Mouse (Mus musculus): ENCODE results near the gene Ctf1. TPM values are rescaled to one million over a fixed set of nuclear protein-coding genes. Genes with fewer than 3 reads are reported as not detected.
A peak's percentile ranks its signal among the peaks of the same experiment; 100 is the strongest.

Ctf1 gene
- total and polyA plus RNA-seq, 3 experiments: 3.3 to 18.9 (median 3.7) TPM

DNA sequence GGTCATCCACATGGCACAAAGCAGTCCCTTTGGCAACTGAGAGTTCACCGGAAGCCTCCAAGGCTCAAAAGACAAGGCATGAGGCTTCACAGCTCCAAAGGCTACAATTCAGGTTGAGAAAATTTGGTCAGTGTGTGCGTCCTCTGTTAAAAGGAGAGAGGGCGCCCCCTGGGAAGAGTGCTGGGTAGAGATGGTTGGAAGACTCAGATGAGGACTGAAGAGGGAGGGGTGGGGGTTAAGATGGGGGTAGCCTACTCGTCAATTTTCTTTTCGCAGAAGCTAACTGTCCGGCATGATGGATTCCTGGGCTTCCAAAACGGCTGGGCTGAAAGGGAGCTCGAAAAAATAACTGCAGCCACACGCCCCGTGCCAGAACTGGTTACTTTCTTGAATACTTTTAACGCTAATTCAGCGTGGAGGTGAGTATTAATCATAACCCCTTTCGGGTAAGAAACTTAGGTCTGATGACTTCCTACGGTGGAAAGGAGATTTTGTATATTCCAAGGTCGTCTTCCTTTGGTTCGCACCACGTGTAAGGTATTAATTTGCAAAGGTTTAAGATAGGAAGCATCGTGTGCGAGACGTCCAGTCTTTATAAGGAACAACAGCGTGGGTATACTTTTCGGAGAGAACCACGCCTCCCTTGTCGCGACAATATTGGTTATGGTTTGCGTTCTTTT lies 32.0 kb downstream of the Ctf1 start, which contains the start of gene Fbxl19:
Gene Fbxl19 (plus strand): TSS at position 178 of the 680 bp plus-strand sequence.
- DNase-seq: peak; percentile 85

DNA sequence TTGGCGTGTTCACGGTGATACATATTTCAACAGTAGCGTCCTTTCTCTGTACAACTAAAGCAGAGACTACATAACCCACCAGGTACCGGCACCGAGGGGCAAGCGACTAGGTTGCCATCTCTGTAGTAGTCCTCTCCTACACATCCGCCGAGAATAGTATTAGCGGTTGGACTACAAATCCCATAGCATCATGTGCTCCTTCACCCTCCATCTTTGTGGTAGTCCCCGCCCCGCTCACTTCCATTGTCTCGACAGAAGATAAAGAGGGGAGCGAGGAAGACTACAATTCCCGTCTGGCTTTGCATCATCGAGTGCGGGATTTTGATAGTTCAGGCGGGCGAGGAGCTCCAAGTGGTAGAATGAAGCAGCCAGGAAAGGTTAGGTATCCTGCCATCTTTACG lies 32.7 kb downstream of the Ctf1 start:
- peak; percentile 95 for DNase-seq

DNA sequence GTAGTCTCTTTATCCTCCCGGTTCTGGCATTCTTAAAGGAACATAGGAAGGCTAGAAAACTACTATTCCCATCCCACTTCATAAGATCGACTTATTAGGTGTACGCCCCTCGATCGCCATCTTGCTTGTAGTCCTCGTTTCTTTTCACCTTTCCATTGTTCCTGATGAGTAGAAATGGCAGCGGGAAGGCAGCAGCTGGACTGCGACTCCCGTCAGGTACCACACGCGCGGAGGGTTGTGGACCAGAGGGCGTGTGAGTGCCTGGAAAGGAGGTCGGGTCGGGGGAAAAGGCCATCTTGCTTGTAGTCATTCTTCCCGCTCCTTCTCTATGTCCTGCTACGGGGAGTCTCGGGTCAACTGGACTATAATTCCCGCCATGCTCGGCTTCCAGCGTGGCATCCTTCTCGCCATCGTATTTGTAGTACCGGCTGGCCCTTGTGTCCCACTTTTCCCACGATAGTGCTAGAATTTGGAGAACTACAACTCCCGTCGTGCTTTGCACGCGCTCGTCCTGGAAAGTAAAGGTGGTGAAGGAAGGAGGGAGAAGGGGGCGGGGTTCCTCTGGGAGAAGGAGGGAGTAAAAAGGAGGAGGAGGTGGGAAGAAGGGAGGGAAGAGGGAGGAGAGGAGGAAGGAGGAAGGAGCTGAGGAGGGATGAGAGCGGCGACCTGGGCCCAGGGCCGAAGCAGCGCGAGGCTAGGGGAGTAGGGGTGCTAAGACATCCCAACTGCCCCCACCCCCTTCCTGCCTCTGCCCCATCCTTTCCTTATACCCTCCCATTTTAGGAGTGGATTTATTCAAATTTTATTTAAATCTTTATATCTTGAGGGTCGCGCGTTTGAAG lies 33.3 kb downstream of the Ctf1 start:
- DNase-seq: peak; percentile 97

DNA sequence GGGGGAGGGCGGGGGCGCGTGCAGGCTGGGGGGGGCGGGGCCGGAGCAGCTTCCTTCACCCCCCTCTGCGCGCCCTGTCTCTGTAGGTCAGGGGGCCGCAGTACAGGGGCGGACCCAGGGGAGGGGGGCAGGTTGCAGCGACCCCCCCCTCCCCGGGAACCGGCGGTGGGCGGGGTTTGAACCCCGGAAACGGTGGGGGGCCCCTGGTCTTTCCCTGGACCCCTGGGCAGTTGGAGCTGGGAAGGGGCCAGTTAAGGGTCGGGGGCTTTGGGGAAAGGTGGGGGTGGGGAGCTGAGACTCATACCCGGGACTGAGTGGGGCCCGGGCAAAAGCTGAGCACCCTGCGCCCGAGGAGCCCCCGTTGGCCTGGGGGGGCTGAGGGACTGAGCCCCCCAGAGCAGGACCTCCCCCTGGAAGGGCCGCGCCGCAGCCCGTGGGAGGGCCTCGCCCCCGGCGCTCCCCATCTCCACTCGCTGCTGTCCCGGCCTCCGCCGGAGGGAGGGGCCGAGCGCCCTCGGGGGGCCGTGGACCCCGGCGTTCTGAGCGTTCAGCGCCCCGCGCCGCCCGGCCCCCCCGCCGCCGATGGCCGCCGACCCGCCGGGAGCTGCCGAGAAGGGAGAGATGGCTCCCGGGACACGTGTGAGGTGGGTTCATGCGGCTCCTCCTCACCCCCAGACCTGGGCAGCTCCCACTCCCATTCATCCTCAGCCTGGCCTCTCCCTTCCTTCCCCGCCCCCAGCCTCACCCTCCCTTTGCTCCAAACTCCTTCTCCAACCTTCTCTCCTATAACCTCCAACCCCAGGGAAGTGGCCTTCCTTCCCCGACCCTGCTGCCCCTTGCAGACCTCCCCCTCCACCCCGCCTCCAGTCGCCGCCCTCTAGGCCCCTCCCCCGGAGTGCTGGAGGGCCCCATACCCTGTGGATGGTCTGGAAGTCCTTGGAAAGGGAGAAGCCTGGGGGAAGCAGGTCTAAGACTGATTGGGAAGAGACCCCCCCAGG lies 34.3 kb downstream of the Ctf1 start:
- peak; percentile 44 for DNase-seq

DNA sequence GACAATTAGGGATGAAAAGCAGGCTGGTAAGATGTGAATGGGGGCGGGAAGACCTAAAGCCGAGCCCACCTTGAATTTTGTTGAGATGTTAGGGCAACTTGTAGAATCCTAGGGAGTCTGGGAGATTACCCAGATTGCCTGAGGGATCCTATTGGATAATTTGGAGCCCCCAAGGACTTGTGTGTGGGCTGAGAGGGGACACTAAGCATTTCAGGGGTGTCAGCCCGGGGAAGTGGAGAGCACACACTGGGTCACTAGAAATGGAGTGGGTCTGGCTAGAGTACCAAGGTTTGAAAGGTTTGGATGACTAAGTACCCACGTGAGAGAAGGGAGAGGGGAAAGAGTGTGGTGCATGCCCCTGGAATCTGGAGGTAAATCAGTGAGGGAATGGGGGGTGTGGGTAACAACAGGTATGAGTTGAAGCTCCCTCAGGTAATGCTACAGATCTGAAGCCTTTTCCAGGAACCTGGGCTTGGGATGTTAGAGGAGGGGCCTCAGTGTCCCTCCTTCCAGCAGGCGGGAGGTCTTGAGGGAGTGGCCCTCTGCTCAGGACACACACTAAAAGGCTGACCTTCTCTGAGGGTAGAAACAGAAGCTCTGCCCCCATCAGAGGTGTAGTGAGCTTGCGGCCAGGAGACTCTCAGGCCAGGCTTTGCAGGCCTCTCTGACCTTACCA lies 35.2 kb downstream of the Ctf1 start:
- DNase-seq: no peak

DNA sequence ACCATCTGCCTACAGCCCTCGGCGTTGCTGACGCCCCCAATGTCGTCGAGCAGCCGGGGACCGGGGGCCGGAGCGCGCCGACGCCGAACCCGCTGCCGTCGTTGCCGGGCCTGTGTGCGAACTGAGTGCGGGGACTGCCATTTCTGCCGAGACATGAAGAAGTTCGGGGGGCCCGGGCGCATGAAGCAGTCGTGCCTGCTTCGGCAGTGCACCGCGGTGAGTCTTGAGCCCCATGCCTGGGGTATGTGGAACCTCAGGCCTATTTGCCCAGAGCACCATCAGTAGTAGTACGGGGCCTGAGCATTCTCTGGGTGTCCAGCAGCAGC lies 35.7 kb downstream of the Ctf1 start:
- no peak for DNase-seq

DNA sequence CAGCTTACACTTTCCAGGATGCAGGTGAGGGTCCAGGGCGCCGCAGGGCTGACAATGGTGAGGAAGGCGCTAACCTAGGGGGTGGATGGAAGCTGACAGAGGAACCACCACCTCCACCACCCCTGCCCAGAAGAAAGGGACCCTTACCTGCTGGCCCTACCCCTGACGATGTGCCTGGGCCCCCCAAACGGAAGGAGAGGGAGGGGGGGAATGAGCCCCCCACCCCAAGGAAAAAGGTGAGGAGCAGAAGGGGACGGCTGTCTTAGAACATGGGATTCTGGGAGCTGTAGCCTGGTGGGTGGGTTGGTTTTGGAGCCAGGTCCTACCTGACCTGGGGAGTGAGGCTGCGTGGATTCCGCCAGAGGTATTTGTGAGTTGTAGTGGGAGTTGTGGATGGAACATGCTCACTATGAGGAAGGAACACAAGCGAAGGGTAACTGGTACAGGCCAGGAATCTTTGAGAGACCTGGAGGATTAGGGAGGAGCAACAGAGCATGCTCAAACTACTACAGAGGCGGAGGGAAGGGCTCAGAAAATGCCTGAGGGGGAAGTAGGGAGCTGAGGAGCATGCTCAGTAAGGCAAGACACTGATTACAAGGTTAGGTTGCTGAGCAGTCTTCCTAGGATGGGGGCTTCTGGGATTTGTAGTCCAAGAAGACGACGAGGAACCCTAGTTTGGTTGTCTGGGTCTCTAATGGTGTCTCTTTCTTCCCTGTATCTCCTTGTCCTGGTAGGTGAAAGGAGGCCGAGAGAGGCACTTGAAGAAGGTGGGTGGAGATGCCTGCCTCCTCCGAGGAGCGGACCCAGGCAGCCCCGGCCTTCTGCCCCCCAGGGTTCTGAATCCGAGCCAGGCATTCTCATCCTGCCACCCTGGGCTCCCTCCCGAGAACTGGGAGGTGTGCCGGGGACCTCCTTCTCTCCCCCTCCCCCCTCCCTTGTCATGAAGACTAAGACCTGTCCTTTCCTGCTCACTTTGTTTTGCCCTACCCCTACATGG lies 37.9 kb downstream of the Ctf1 start:
- DNase-seq: no peak

DNA sequence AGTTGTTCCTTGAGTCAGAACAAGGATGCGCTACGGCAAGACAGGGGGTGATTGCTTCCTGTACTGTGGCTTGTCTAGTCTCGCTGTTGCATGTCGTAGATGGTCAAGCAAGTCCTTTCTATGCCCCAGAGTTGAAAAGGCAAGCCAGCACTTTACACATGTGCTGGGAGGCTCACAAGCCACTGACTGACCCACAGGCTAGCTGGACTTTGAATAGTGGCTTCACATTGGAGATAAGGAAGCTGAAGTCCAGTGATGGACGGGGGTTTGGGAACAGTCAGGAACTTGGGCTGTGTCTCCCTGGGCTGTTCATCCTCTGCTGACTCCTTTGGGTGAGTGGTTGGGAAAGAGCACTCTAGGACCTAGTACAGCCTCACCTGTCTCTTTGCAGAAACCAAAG lies 39.1 kb downstream of the Ctf1 start:
- no peak for DNase-seq

DNA sequence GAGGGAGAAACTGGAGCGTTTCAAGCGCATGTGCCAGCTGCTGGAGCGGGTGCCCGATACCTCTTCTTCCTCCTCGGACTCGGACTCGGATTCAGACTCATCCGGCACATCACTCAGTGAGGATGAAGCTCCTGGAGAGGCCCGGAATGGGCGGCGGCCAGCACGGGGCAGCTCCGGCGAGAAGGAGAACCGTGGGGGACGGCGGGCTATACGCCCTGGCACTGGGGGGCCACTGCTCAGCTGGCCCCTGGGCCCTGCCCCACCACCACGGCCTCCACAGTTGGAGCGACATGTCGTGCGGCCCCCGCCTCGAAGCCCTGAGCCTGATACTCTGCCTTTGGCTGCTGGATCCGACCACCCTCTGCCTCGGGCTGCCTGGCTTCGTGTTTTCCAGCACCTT lies 39.5 kb downstream of the Ctf1 start:
- DNase-seq: no peak

DNA sequence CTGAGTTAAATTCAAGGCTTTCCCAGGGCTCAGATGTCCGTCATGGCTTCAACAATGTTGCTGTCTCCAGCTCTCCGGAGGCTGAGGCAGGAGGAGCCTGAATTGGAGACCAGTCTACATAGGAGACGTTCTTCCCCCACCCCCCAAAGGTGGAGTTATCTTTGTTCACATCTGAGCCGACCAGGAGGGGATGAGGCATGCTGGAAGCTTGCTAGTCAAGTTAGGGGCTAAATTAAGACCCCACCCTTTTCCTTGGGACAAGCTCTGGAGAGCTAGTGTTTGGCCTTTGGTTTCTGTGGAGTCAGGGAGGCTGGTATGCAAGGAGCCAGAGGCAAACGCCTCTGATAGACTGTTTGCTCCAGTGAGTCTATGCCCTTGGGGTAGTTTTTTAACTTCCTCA lies 40.6 kb downstream of the Ctf1 start:
- DNase-seq: no peak

DNA sequence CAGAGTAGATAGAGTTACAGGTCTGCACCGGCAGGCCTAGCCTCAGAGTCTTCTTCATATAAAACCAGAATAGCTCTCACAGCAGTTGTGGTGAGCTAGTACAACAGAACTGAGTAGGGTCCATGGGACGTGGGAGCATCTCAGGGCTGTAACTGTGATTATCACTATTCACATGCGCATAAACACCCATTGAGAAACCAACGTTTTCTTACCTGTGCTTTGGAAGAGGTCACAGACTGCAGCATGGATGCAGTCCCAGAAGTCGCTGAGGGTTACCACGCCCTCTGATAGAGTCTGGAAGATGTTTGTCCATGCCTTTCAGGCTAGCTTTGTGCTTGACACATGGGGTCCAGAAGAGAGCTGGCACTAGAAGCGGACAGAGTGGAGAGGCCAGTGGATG lies 41.2 kb downstream of the Ctf1 start:
- no peak for DNase-seq

DNA sequence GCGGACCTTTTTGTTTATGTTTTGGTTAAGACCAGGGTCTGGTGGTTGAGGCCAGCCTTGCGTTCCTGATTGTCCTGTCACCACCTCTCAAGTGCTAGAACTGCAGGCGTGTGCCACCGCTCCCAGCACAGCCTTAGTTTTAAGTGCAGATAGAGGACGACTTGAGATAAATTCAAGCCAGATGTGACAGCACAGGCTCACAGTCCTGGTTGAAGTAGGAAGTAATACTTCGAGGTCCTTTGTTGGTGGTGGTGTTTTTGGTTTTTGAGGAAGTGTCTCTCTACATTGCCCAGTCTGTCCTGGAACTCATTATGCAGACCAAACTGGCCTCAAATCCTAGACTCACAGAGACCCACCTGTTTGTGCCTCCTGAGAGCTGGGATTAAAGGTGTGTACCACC lies 47.2 kb downstream of the Ctf1 start:
- no peak for DNase-seq

DNA sequence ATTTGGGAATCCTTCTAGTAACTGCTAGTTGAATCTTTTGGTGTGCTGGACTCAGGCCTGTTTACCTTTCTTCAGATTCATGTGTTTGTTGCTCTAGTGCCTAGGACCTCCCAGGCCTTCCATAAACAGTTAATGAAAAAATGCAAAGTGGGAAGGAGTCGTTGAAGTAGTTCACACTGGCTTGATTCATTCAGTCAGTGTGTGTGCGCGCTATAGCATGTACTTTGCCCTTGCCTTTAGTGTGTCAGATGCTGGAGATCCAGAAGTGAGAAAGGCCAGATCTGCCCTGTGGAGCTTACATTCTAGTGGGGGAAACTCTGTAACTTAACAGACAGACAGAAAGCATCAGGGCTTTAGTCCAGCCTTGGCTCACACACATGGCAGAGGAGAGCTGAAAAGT lies 47.9 kb downstream of the Ctf1 start:
- DNase-seq: no peak

DNA sequence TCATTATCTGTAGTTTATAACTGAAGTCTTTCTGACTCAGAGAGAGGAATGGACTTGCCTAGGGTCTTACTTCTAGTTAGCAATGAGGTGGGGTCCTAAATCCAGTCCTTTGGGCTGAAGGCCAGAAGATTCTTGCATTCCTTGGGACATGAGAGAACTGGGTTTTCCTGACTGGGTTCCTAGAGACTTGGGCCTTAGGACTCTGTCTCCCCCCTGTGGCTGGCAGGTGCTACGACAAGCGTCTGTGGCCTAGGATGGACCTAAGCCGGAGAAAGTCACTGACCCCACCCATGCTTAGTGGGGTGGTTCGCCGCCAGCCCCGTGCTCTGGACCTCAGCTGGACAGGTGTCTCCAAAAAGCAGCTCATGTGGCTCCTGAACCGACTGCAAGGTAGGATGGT lies 48.5 kb downstream of the Ctf1 start:
- DNase-seq: peak; percentile 69

DNA sequence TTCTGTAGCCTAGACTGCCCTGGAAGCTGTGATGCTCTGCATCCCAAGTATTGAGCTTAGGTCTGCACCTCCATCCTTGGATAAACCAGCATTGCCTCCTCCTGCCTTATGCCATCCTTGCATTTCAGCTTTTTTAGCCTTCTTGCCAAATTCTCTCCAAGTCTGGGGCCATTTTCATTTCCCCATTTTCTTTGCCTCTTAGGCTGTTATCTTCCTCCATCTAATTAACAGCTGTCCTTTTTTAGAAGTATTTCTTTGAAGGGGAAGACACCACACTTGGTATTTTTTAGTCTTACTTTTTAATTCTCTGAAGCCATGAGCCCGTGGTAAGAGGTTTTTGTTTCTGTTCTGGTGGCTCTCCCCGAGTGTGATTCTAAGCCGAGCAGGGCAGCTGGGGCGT lies 51.1 kb downstream of the Ctf1 start:
- DNase-seq: no peak

DNA sequence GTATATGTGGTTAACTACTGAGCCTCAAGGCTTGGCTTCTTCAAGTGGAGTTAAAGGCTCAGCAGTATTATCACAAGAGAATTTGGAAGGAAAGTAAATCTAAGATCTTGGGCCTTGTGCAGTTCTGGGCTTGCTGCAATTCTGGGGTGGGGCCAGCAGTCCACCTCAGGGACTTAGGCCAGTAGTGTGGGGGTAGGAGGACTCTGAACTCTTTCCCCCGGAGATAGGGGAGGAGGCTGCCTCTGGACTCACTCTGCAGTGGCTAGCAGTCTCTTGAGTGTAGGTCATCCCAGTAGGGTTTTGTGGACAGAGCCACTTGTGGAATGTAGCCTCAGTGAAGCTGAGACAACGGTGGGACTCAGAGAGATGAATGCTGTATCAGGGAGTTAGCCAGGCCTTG lies 53.2 kb downstream of the Ctf1 start:
- DNase-seq: no peak

DNA sequence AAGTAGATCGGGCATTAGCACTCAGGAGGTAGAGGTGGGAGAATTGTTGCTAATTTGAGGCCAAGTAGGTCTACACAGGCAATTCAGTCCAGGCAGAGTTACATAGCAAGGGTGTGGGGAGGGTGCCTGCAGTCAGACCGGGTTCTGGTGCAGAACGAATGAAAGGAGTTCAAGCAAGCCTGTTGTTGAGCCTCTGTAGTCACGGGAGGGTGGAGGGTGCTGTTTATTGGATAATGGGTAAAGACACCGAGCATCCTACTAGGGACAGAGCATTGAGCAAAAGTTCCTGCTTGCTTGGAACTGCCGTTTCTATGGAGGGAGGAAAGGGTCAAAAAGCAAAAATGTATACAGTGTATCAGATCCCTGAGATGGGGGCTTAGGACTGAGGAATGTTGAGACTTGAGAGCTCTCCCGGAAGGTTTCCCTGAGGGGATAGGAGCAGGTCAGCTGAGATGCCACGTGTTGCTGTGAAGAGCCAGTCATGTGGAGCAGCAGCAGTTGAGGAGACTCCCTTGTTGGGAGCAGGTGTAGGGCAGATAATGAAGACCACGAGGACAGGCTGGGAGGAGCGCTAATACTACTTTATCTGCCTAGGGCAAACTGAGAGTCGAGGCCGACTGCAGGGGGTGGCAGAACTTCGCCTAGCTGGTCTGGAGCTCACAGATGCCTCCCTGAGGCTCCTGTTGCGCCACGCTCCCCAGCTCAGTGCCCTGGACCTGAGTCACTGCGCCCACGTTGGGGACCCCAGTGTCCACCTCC lies 54.5 kb downstream of the Ctf1 start:
- no peak for DNase-seq
